Mouse (Mus musculus): ENCODE results near the gene Cacna2d2. TPM values are rescaled to one million over a fixed set of nuclear protein-coding genes. Genes with fewer than 3 reads are reported as not detected.
A peak's percentile ranks its signal among the peaks of the same experiment; 100 is the strongest.

The Cacna2d2 gene
- total and polyA plus RNA-seq, 2 experiments from 2014 or later, result 7.6 to 108 TPM

- 9% methylated on average over 43 of the region's 44 CpGs for WGBS
- peak; percentile 76 for DNase-seq (ENCODE audit: low spot score)
- Histone ChIP-seq H3K4me1 (ENCODE audit: insufficient read depth, low read length) (peaks cover 13% of the 10 kb centered on the region), H3K36me3 (ENCODE audit: insufficient read depth, low read length) (0 out of 2 replicates have a peak, but pooled peaks cover 4% of the 10 kb centered on the region), H3K27me3 (ENCODE audit: insufficient read depth, low read length) (no peaks in the 10 kb centered on the region), H3K4me3 (ENCODE audit: low read length) (peak overlapping the region; percentile 27), H3K27ac (no peak overlapping the region), H3K9ac (replicated peaks; ENCODE audit: low read length) (peak overlapping the region; percentile 28), H3K4me2 (ENCODE audit: low read depth, low read length) (peak overlapping the region; percentile 49), H3K9me3 (ENCODE audit: low read length) (no peaks in the 10 kb centered on the region)
- peak; percentile 78 for ATAC-seq
- TF ChIP-seq CTCF (IDR thresholded peaks at IDR 0.05; ENCODE audit: low read depth), result peak; percentile 51
These were observed 127.0 kb downstream of the Cacna2d2 start for GRCm38 (mm10) chr9:107526198-107527026.

GRCm38 (mm10) chr9:107533791-107534407 lies 134.5 kb downstream of the Cacna2d2 start, which contains the start of gene Tmem115:
Gene Tmem115 (plus strand): TSS chr9:107533945.
- Histone ChIP-seq H3K9me3 (ENCODE audit: low read length) (no peaks in the 10 kb centered on the region), H3K9ac (replicated peaks; ENCODE audit: low read length) (peak within 1 kb of the TSS; percentile 86), H3K4me1 (ENCODE audit: insufficient read depth, low read length) (peaks cover 26% of the 10 kb centered on the region), H3K4me3 (ENCODE audit: low read length) (peak within 1 kb of the TSS; percentile 90), H3K27me3 (ENCODE audit: insufficient read depth, low read length) (no peaks in the 10 kb centered on the region), H3K4me2 (ENCODE audit: low read depth, low read length) (peak within 1 kb of the TSS; percentile 98), H3K27ac (peak within 1 kb of the TSS; percentile 90), H3K36me3 (ENCODE audit: insufficient read depth, low read length) (peaks cover 13% of the 10 kb centered on the region; the same call in 1 of the 2 replicates)
- DNase-seq (ENCODE audit: low spot score) (peak; percentile 99), ATAC-seq (peak; percentile 99)
- TF ChIP-seq CTCF (IDR thresholded peaks at IDR 0.05; ENCODE audit: low read depth), result no peak
- under 1% methylated on average over 46 of the region's 48 CpGs for WGBS

DNA sequence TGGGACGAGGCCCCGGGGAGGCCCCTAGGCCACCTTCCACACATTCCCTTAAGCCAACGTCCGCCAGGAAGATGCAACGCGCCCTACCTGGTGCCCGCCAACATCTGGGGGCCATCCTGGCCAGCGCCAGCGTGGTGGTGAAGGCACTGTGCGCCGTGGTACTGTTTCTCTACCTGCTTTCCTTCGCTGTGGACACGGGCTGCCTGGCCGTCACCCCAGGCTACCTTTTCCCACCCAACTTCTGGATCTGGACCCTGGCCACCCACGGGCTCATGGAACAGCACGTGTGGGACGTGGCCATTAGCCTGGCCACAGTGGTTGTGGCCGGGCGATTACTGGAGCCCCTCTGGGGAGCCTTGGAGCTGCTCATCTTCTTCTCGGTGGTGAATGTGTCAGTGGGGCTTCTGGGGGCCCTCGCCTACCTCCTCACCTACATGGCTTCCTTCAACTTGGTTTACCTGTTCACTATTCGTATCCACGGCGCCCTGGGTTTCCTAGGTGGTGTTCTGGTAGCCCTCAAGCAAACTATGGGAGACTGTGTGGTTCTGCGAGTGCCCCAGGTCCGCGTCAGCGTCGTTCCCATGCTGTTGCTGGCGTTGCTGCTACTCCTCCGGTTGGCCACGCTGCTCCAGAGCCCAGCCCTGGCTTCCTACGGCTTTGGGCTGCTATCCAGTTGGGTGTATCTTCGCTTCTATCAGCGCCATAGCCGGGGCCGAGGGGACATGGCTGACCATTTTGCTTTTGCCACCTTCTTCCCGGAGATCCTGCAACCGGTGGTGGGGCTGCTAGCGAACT lies 135.2 kb downstream of the Cacna2d2 start:
- peak; percentile 59 for DNase-seq (ENCODE audit: low spot score)
- peaks cover 26% of the 10 kb centered on the region for H3K4me1 ChIP-seq (ENCODE audit: insufficient read depth, low read length)
- no peak for TF ChIP-seq CTCF (IDR thresholded peaks at IDR 0.05; ENCODE audit: low read depth)
- no peak for ATAC-seq
- H3K4me2 ChIP-seq (ENCODE audit: low read depth, low read length), result peak overlapping the region; percentile 98
- H3K36me3 ChIP-seq (ENCODE audit: insufficient read depth, low read length), result peaks cover 18% of the 10 kb centered on the region; the same call in 1 of the 2 replicates
- under 1% methylated on average over 40 of the region's 40 CpGs for WGBS
- H3K9me3 ChIP-seq (ENCODE audit: low read length), result no peaks in the 10 kb centered on the region
- H3K27me3 ChIP-seq (ENCODE audit: insufficient read depth, low read length), result no peaks in the 10 kb centered on the region
- H3K4me3 ChIP-seq (ENCODE audit: low read length), result peak overlapping the region; percentile 90
- H3K27ac ChIP-seq, result peak overlapping the region; percentile 90
- H3K9ac ChIP-seq (replicated peaks; ENCODE audit: low read length), result peak overlapping the region; percentile 86

DNA sequence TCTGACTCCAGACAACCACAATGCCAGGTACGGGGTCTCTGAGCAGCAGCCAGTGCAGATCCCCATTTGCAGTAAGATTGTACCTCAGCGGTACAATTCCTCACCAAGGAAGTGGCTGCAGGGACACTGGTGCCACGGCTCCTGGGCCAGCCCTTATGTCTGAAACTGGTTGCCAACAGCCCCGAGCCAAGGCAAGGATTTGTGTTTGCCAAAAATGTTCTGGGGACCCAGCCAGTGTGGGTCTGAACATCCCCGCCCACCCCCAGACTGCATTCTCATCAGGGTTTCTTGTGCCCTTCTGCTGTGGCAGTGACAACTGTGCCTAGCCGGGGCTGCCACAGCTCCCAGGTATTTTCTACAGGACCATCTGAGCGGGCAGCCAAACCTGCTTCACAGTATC lies 138.8 kb downstream of the Cacna2d2 start:
- DNase-seq (ENCODE audit: low spot score) (no peak), ATAC-seq (no peak)
- peaks cover 18% of the 10 kb centered on the region; the same call in 1 of the 2 replicates for H3K36me3 ChIP-seq (ENCODE audit: insufficient read depth, low read length)
- no peak for TF ChIP-seq CTCF (IDR thresholded peaks at IDR 0.05; ENCODE audit: low read depth)
- no peak overlapping the region for H3K4me3 ChIP-seq (ENCODE audit: low read length)
- no peaks in the 10 kb centered on the region for H3K27me3 ChIP-seq (ENCODE audit: insufficient read depth, low read length)
- 78% methylated on average over 7 of the region's 7 CpGs for WGBS
- H3K9me3 ChIP-seq (ENCODE audit: low read length), result no peaks in the 10 kb centered on the region
- no peak overlapping the region for H3K9ac ChIP-seq (replicated peaks; ENCODE audit: low read length)
- no peak overlapping the region for H3K27ac ChIP-seq
- peaks cover 39% of the 10 kb centered on the region for H3K4me1 ChIP-seq (ENCODE audit: insufficient read depth, low read length)
- no peak overlapping the region for H3K4me2 ChIP-seq (ENCODE audit: low read depth, low read length)

- 91% methylated on average over 3 of the region's 3 CpGs for WGBS
- Histone ChIP-seq H3K4me1 (ENCODE audit: insufficient read depth, low read length) (peaks cover 39% of the 10 kb centered on the region), H3K4me2 (ENCODE audit: low read depth, low read length) (no peak overlapping the region), H3K9ac (replicated peaks; ENCODE audit: low read length) (no peak overlapping the region), H3K4me3 (ENCODE audit: low read length) (no peak overlapping the region), H3K27ac (no peak overlapping the region), H3K9me3 (ENCODE audit: low read length) (no peaks in the 10 kb centered on the region), H3K36me3 (ENCODE audit: insufficient read depth, low read length) (peaks cover 18% of the 10 kb centered on the region; the same call in 1 of the 2 replicates), H3K27me3 (ENCODE audit: insufficient read depth, low read length) (no peaks in the 10 kb centered on the region)
- DNase-seq (ENCODE audit: low spot score) (no peak), ATAC-seq (no peak)
- no peak for TF ChIP-seq CTCF (IDR thresholded peaks at IDR 0.05; ENCODE audit: low read depth)
These were observed 139.3 kb downstream of the Cacna2d2 start for GRCm38 (mm10) chr9:107538711-107539110.

- TF ChIP-seq CTCF (IDR thresholded peaks at IDR 0.05; ENCODE audit: low read depth), result no peak
- Histone ChIP-seq H3K4me2 (ENCODE audit: low read depth, low read length) (no peak overlapping the region), H3K9me3 (ENCODE audit: low read length) (no peaks in the 10 kb centered on the region), H3K36me3 (ENCODE audit: insufficient read depth, low read length) (peaks cover 18% of the 10 kb centered on the region; the same call in 1 of the 2 replicates), H3K27me3 (ENCODE audit: insufficient read depth, low read length) (no peaks in the 10 kb centered on the region), H3K27ac (no peak overlapping the region), H3K4me3 (ENCODE audit: low read length) (no peak overlapping the region), H3K4me1 (ENCODE audit: insufficient read depth, low read length) (peaks cover 38% of the 10 kb centered on the region), H3K9ac (replicated peaks; ENCODE audit: low read length) (no peak overlapping the region)
- ATAC-seq (no peak), DNase-seq (ENCODE audit: low spot score) (no peak)
- WGBS, result 93% methylated on average over 8 of the region's 8 CpGs
These were observed 140.5 kb downstream of the Cacna2d2 start for GRCm38 (mm10) chr9:107539940-107540339.
